Mouse (Mus musculus) ES-E14 (cell line): ENCODE results near the gene Fam168a. TPM values are rescaled to one million over a fixed set of nuclear protein-coding genes. Genes with fewer than 3 reads are reported as not detected.

Source experiments
- DNase-seq: peaks from one replicate; pipeline ENCODE4 v3.0.0-alpha.2; 2013; ENCODE audit warnings: low read depth, low spot score
- H3K27ac ChIP-seq: 2 replicates; pipeline ENCODE4 v1.5.1; 2012; ENCODE audit warnings: low read depth, mild to moderate bottlenecking, low read length, moderate library complexity, mixed read lengths; ENCODE audit not compliant: poor library complexity, insufficient read depth, severe bottlenecking
- H3K36me3 ChIP-seq: 2 replicates; pipeline ENCODE4 v1.6.1; 2012; ENCODE audit warnings: mild to moderate bottlenecking, low read length, moderate library complexity, mixed read lengths; ENCODE audit not compliant: control insufficient read depth, poor library complexity, insufficient read depth, severe bottlenecking
- H3K4me1 ChIP-seq, 2 experiments: fragments of 150-350 bp in 1 of 2; sonication (generic) in 1 of 2; 2 replicates each; pipeline ENCODE4 v1.6.1; 2012; ENCODE audit warnings: low read length in 2 of 2, mild to moderate bottlenecking in 1 of 2, mixed read lengths in 1 of 2; ENCODE audit not compliant: control insufficient read depth in 2 of 2, insufficient read depth in 2 of 2, poor library complexity in 1 of 2
- H3K4me3 ChIP-seq, 2 experiments: fragments of 150-350 bp in 1 of 2; sonication (generic) in 1 of 2; 2 replicates each; pipeline ENCODE4 v1.5.1; 2012; ENCODE audit warnings: low read length in 2 of 2, low read depth in 1 of 2, mild to moderate bottlenecking in 1 of 2, mixed read lengths in 1 of 2; ENCODE audit not compliant: insufficient read depth in 1 of 2, poor library complexity in 1 of 2, severe bottlenecking in 1 of 2
- H3K9ac ChIP-seq: 2 replicates; pipeline ENCODE4 v1.6.1; 2012; ENCODE audit warnings: low read depth, mild to moderate bottlenecking, low read length, mixed read lengths; ENCODE audit not compliant: poor library complexity, insufficient read depth, severe bottlenecking
- H3K9me3 ChIP-seq: fragments of 150-350 bp; sonication (generic); 2 replicates; pipeline ENCODE4 v1.6.1; 2012; ENCODE audit warnings: low read depth, mild to moderate bottlenecking, low read length; ENCODE audit not compliant: control insufficient read depth, insufficient read depth
- CHD2 ChIP-seq: IDR thresholded peaks from 2 replicates; pipeline ENCODE4 v1.6.1; 2014; ENCODE audit warnings: mild to moderate bottlenecking, low read depth, low read length, inconsistent platforms
- HCFC1 ChIP-seq: IDR thresholded peaks from 2 replicates; pipeline ENCODE4 v1.6.1; 2012; ENCODE audit warnings: low read length, inconsistent platforms, borderline replicate concordance; ENCODE audit not compliant: insufficient read depth
- MAFK ChIP-seq: IDR thresholded peaks from 2 replicates; pipeline ENCODE4 v1.6.1; 2014; ENCODE audit warnings: mild to moderate bottlenecking, low read depth, low read length, inconsistent platforms; ENCODE audit not compliant: insufficient read depth
- ZC3H11A ChIP-seq: IDR thresholded peaks from 2 replicates; pipeline ENCODE4 v1.6.1; 2012; ENCODE audit warnings: low read depth, mild to moderate bottlenecking, inconsistent platforms, low read length, borderline replicate concordance
- ZNF384 ChIP-seq: IDR thresholded peaks from 2 replicates; pipeline ENCODE4 v1.6.1; 2012; ENCODE audit warnings: low read depth, low read length, inconsistent platforms
- in situ Hi-C, 2 experiments: fragments of 600-800 bp; cut with MboI; formaldehyde crosslinking; loops; one replicate each; pipeline ENCODE4 v1.15.1; 2025; ENCODE audit warnings: low sequenced_read_pairs in 2 of 2, inconsistent platforms in 1 of 2; ENCODE audit not compliant: unreplicated experiment in 2 of 2
- total RNA-seq: library from RNA; depleted of rRNA; stranded (reverse); fragments of 300-350 nt; gene quantifications from 2 replicates; pipeline ENCODE4 v1.2.3, GENCODE M21; 2012

Gene Fam168a
- total RNA-seq, 1 experiment = 21.1 TPM

GRCm38 (mm10) chr7:100736131-100736530 is 29.7 kb downstream of the Fam168a start:
- TF ChIP-seq ZNF384 = no peak
- TF ChIP-seq HCFC1 = no peak
- TF ChIP-seq CHD2 = no peak
- TF ChIP-seq MAFK = no peak
- no peak for TF ChIP-seq ZC3H11A
- H3K9me3 ChIP-seq = no peaks in the 10 kb centered on the region
- in situ Hi-C loops = no loop called here
- no peak overlapping the region for H3K4me3 ChIP-seq
- DNase-seq = no peak
- H3K4me1 ChIP-seq = no peaks in the 10 kb centered on the region
- no peaks in the 10 kb centered on the region; the same call in 1 of the 2 replicates for H3K36me3 ChIP-seq
- H3K27ac ChIP-seq = no peak overlapping the region
- H3K9ac ChIP-seq = no peak overlapping the region

- in situ Hi-C loops = no loop called here
- Histone ChIP-seq H3K27ac (no peak overlapping the region), H3K9me3 (no peaks in the 10 kb centered on the region), H3K36me3 (no peaks in the 10 kb centered on the region), H3K4me1 (no peaks in the 10 kb centered on the region), H3K4me3 (no peak overlapping the region), H3K9ac (no peak overlapping the region)
- no peak for DNase-seq
- TF ChIP-seq ZNF384 (no peak), MAFK (no peak), CHD2 (no peak), ZC3H11A (no peak), HCFC1 (no peak)
Observed at GRCm38 (mm10) chr7:100744372-100744771, 37.9 kb downstream of the Fam168a start.

- in situ Hi-C loops = no loop called here
- H3K4me3 ChIP-seq = no peak overlapping the region
- DNase-seq = no peak
- no peak overlapping the region for H3K9ac ChIP-seq
- no peaks in the 10 kb centered on the region for H3K36me3 ChIP-seq
- no peak for TF ChIP-seq HCFC1
- TF ChIP-seq MAFK = no peak
- no peak for TF ChIP-seq ZNF384
- TF ChIP-seq CHD2 = no peak
- no peak for TF ChIP-seq ZC3H11A
- H3K4me1 ChIP-seq = no peaks in the 10 kb centered on the region
- no peaks in the 10 kb centered on the region for H3K9me3 ChIP-seq
- H3K27ac ChIP-seq = no peak overlapping the region
Observed at GRCm38 (mm10) chr7:100750101-100750500, 43.7 kb downstream of the Fam168a start.

- no peak for DNase-seq
- Histone ChIP-seq H3K9me3 (no peaks in the 10 kb centered on the region), H3K9ac (no peak overlapping the region), H3K27ac (no peak overlapping the region), H3K4me3 (no peak overlapping the region), H3K4me1 (no peaks in the 10 kb centered on the region), H3K36me3 (no peaks in the 10 kb centered on the region)
- in situ Hi-C loops = no loop called here
- TF ChIP-seq ZC3H11A (no peak), ZNF384 (no peak), CHD2 (no peak), HCFC1 (no peak), MAFK (no peak)
Observed at GRCm38 (mm10) chr7:100758718-100759117, 52.3 kb downstream of the Fam168a start.

- no peaks in the 10 kb centered on the region for H3K4me1 ChIP-seq
- H3K9me3 ChIP-seq = no peaks in the 10 kb centered on the region
- no peak overlapping the region for H3K27ac ChIP-seq
- TF ChIP-seq MAFK (no peak), ZC3H11A (no peak), HCFC1 (no peak), CHD2 (no peak), ZNF384 (no peak)
- H3K9ac ChIP-seq = no peak overlapping the region
- H3K36me3 ChIP-seq = no peaks in the 10 kb centered on the region
- no peak for DNase-seq
- in situ Hi-C loops = no loop called here
- no peak overlapping the region for H3K4me3 ChIP-seq
Observed at GRCm38 (mm10) chr7:100762726-100763125, 56.3 kb downstream of the Fam168a start.
